Mouse (Mus musculus) cortical plate, adult 2 months (tissue): Measurements from ENCODE around the gene Cat. TPM values are rescaled to one million over a fixed set of nuclear protein-coding genes. Genes with fewer than 3 reads are reported as not detected.
A peak's percentile ranks its signal among the peaks of the same experiment; 100 is the strongest.

ENCODE experiments used
- H3K27ac ChIP-seq: fragments of 200-500 bp; 2 replicates; pipeline ENCODE4 v1.5.1; 2012; ENCODE audit warnings: low read length, control low read depth, inconsistent platforms; ENCODE audit not compliant: insufficient read depth
- H3K4me1 ChIP-seq: fragments of 200-500 bp; 2 replicates; pipeline ENCODE4 v1.6.1; 2011; ENCODE audit warnings: low read length; ENCODE audit not compliant: control insufficient read depth, insufficient read depth
- H3K4me3 ChIP-seq: fragments of 200-500 bp; 2 replicates; pipeline ENCODE4 v1.5.1; 2011; ENCODE audit warnings: mild to moderate bottlenecking, low read length, control low read depth; ENCODE audit not compliant: insufficient read depth
- CTCF ChIP-seq: fragments of 200-500 bp; IDR thresholded peaks from 2 replicates; pipeline ENCODE4 v1.5.1; 2011; ENCODE audit warnings: mild to moderate bottlenecking, control low read depth, low read length; ENCODE audit not compliant: insufficient read depth; ENCODE audit errors: extremely low read depth
- POLR2A ChIP-seq: fragments of 200-500 bp; IDR thresholded peaks from 2 replicates; pipeline ENCODE4 v1.6.1; 2011; ENCODE audit warnings: mild to moderate bottlenecking, low read length, control low read depth; ENCODE audit not compliant: insufficient read depth; ENCODE audit errors: extremely low read depth
- polyA plus RNA-seq: library from polyadenylated mRNA; depleted of rRNA; stranded (reverse); fragments of >200 nt; gene quantifications from 2 replicates; pipeline ENCODE4 v1.2.3, GENCODE M21; 2012

The Cat gene
- polyA plus RNA-seq, 1 experiment = 45.5 TPM

GRCm38 (mm10) chr2:103504463-103504862, 19.5 kb upstream of the Cat start:
- no peak for TF ChIP-seq CTCF
- TF ChIP-seq POLR2A = no peak
- no peak overlapping the region for H3K27ac ChIP-seq
- H3K4me1 ChIP-seq = no peaks in the 10 kb centered on the region
- no peak overlapping the region for H3K4me3 ChIP-seq

DNA sequence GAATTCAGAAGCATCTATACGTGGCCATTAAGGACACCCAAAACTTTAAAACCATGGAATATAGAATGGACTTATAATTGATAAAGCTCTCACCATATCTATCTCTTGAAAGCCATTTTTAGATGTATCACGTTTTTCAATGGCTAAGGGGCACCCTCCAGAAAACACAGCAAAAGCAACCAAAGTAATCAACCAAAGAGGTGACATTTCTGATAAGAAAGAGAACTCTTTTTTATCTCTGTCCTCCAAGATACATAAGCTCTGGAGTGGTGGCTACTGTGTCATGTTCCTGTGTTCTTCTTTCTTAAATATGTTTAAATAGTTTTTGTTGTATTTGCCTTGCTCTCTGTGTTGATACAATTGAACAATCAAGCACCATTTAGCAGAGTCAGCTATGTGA, 15.8 kb upstream of the Cat start:
- Histone ChIP-seq H3K4me1 (no peaks in the 10 kb centered on the region), H3K27ac (no peak overlapping the region), H3K4me3 (no peak overlapping the region)

DNA sequence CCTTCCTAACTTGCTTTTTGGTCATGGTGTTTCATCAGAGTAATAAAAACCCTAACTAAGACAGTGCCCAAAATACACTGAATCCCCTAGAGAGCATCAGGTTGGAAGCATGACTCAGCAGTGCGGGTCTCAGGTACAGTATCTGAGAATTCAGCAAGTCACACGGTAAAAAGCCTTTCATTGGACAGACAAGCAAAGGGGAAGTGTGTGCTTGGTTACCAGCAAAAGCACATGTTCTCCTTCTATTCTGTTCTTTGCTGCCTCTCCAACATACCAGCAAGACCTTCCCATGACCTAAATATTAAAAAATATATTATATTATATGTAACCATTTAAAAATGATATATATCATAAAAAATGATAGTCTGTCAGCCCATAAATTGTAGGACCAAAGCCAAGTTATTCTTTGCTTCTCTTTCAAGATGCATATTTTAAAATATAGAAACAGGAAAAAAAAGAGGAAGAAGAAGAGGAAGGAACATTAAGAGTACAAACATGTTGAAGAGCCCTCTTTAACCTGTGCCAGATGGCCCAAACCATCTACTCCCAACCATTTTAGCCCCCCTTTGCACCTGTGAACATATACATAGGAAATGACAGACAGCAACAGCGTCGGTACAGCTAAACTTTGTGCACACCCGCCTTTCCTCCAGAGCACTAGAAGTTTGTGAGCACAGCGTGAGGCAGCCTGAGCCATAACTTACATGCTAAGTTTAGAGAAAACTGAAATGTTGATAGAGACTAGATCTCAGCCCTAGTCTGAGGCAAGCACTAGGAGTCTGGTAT, 10.9 kb upstream of the Cat start:
- no peak for TF ChIP-seq CTCF
- TF ChIP-seq POLR2A = no peak
- Histone ChIP-seq H3K4me1 (no peaks in the 10 kb centered on the region), H3K27ac (no peak overlapping the region), H3K4me3 (no peak overlapping the region)

More for the DNA sequence above, 15.8 kb upstream of the Cat start:
- TF ChIP-seq POLR2A (no peak), CTCF (no peak)

DNA sequence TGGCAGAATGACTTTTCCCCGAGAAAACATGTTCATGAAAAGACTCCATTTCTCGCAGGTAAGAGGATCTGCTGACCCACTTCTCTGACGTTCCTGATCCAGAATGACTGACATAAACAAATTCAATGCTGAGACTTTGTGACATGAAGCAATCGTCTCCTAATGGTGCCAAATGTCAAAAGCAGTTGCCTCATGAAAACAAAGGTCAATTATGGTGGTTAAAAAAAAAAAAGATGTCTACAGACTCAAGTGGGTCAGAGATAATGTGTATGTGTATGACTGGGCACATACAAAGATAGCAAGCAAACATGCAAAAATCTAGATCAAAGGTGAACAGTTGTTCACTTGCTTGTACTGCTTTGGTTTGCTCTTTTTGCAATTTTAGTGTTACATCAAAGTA, 8.9 kb upstream of the Cat start:
- no peaks in the 10 kb centered on the region for H3K4me1 ChIP-seq
- H3K4me3 ChIP-seq = no peak overlapping the region
- TF ChIP-seq CTCF = no peak
- no peak overlapping the region for H3K27ac ChIP-seq

DNA sequence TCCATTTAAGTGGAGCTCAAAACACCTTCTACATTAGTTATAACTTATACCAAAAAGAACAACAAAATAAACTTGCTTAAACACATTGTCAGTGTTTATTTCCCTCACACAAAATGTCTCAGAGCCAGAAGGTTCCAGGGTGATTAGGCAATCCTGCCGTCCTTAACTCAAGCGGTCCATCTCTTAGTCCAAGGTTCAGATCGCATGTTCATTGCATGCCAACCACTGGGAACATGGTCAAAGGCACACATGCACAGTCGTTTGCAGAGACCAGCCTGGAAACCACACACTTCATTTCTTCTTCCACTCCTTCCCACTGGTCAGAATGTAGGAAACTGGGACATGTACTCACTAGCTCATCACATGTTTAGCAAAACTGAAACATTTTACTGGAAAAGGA, 7.6 kb upstream of the Cat start:
- Histone ChIP-seq H3K4me3 (no peak overlapping the region), H3K27ac (no peak overlapping the region), H3K4me1 (no peaks in the 10 kb centered on the region)
- TF ChIP-seq POLR2A (no peak), CTCF (no peak)

DNA sequence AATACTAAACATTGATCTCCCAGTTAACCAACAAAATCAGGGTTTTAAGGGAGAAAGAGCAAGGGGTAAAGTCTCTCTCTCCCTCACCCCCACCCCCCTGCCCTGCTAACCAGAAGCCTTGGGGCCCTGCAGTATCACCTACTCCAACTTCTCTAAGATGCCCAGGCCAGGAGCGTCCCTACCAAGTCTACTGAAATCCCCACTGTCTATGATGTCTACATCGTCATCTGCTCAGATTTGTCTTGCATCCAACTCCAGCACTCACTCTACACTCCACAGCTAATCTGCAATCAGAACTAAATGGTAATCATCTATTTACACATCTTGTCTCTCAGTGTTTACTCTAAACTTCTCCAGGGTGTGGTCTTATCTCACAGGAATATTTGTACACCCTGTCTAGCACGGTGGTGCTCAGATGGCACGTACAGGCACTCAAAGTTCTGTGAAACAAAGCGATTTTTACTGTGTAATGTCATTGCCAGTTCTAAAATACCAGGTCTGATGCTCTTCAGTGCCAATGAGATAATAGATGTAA, 907 bp downstream of the Cat start:
- Histone ChIP-seq H3K27ac (peak overlapping the region; percentile 91; the same call in 1 of the 2 replicates), H3K4me3 (peak overlapping the region; percentile 88), H3K4me1 (peaks cover 7% of the 10 kb centered on the region)
- TF ChIP-seq POLR2A (no peak), CTCF (no peak)

DNA sequence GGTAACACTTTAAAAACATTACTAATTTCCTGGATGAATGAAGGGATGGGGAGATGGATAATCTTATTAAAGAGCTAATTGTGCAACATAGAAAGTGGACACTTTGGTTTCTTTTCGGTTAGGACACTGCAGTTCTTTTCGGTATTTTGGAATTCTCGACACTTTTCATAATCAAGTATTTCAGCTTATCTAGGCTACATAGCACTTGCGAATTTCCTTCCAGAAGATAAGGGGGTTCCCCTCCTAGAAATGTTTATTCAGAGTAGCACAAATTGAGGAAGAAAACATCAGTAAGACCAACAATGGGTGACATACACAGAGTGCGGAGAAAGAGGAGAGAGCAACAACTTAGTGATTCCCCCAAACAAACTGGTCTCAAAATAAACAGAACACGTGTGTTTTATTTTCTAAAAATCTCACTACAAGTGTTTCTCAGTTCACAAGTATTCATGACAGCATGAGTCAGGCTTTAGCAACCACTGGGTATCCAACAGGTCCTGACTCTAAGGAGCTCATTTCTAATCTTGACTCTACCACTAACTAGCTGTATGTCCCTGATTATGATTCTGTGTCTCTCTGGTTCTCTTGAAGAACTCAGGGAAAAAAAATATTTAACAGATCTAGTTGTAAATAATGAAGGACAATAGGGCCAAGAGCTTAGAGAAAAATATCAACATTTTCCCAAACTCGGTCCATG, 1.5 kb downstream of the Cat start:
- no peak overlapping the region for H3K27ac ChIP-seq
- peak overlapping the region; percentile 88; the same call in 1 of the 2 replicates for H3K4me3 ChIP-seq
- peaks cover 7% of the 10 kb centered on the region for H3K4me1 ChIP-seq
- TF ChIP-seq CTCF (no peak), POLR2A (no peak)

DNA sequence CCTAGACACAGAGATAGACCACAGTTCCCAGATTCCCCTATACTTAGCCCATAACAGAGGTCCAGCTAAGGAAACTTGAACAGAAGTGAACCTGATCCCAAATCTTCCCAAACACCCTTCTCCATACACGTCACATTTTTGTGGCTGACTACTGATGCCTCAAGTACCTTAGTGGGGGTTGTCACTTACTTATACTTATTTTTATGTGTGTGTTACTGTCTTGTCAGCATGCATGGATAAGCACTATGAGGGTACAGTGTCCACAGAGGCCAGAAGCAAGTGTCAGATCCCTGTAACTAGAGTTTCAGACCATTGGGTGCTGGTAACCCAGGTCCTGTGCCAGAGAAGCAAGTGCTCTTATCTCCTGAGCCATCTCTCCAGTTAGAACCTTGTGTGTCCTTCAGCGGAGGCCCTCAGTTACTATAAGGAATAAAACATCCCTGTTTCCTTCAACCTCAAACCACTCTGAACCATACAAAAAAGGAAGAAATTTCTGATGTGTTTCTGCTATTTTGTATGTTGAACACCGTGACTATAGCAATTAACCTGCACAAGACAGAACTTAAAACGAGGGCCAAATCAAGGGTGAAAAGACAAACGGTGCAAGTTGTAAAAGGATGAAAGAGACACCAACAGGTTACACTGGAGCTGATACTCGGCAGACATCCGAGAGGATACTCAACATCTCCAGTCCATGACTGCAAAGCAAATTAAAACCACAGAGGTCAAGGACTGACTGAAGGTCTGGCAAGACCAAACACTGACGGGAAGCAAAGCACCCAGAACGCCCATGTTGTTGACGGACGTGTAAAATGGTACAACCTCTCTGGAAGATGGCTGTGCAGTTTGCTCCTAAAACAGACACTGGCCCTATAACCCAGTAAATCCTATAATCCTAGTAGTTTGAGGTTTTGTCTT, 3.4 kb downstream of the Cat start:
- TF ChIP-seq CTCF = no peak
- Histone ChIP-seq H3K4me3 (no peak overlapping the region), H3K27ac (no peak overlapping the region), H3K4me1 (peaks cover 7% of the 10 kb centered on the region)

GRCm38 (mm10) chr2:103480871-103481270, 4.1 kb downstream of the Cat start:
- H3K27ac ChIP-seq = no peak overlapping the region
- peaks cover 7% of the 10 kb centered on the region for H3K4me1 ChIP-seq
- H3K4me3 ChIP-seq = no peak overlapping the region
- TF ChIP-seq POLR2A (no peak), CTCF (no peak)
